Mouse (Mus musculus) brain, embryonic 14.5 days (tissue): Measurements from ENCODE around the gene Ppib.

Experiments used
- CTCF ChIP-seq: fragments of 200-500 bp; IDR thresholded peaks from 2 replicates; pipeline ENCODE4 v1.5.1; 2012; ENCODE audit warnings: inconsistent platforms, mild to moderate bottlenecking, moderate library complexity, borderline replicate concordance; ENCODE audit not compliant: insufficient read depth, insufficient read length; ENCODE audit errors: extremely low read depth
- POLR2A ChIP-seq: fragments of 200-500 bp; IDR thresholded peaks from 2 replicates; pipeline ENCODE4 v1.6.1; 2012; ENCODE audit warnings: mild to moderate bottlenecking, inconsistent platforms, borderline replicate concordance; ENCODE audit not compliant: poor library complexity, insufficient read depth, insufficient read length, severe bottlenecking; ENCODE audit errors: extremely low read depth

GRCm38 (mm10) chr9:66042331-66042730 is 17.7 kb upstream of the Ppib start:
- no peak for TF ChIP-seq CTCF
- TF ChIP-seq POLR2A, result no peak
